Mouse (Mus musculus) liver (tissue): ENCODE results near the gene Prg3.

Source experiments
- DNase-seq: peaks from one replicate; pipeline ENCODE4 v3.0.0-alpha.2; 2020; ENCODE audit warnings: mixed read lengths

The Prg3 gene

GRCm38 (mm10) chr2:84987930-84988329 lies at the start of gene Prg3:
Prg3 (plus strand) TSS chr2:84988215.
- no peak for DNase-seq

GRCm38 (mm10) chr2:84938249-84938946 lies 49.6 kb upstream of the Prg3 start:
- DNase-seq: peak; percentile 87

- DNase-seq: no peak
These were observed 48.7 kb upstream of the Prg3 start for GRCm38 (mm10) chr2:84939306-84939705.

- DNase-seq: peak; percentile 79
These were observed 48.3 kb upstream of the Prg3 start for GRCm38 (mm10) chr2:84939711-84940110.

- DNase-seq: no peak
These were observed 46.7 kb upstream of the Prg3 start for GRCm38 (mm10) chr2:84941332-84941731.

- DNase-seq: no peak
These were observed 46.2 kb upstream of the Prg3 start for GRCm38 (mm10) chr2:84941795-84942194.

GRCm38 (mm10) chr2:84947154-84947771 lies 40.8 kb upstream of the Prg3 start:
- no peak for DNase-seq

- DNase-seq: no peak
These were observed 39.8 kb upstream of the Prg3 start for GRCm38 (mm10) chr2:84948252-84948651.

GRCm38 (mm10) chr2:84948721-84949120 lies 39.3 kb upstream of the Prg3 start:
- no peak for DNase-seq

- DNase-seq: no peak
These were observed 37.0 kb upstream of the Prg3 start for GRCm38 (mm10) chr2:84951027-84951426.

GRCm38 (mm10) chr2:84952251-84952650 lies 35.8 kb upstream of the Prg3 start:
- DNase-seq: no peak

GRCm38 (mm10) chr2:84952693-84953092 lies 35.3 kb upstream of the Prg3 start:
- no peak for DNase-seq

- DNase-seq: no peak
These were observed 32.6 kb upstream of the Prg3 start for GRCm38 (mm10) chr2:84955435-84955834.

GRCm38 (mm10) chr2:84956274-84956673 lies 31.7 kb upstream of the Prg3 start:
- DNase-seq: peak; percentile 70

- no peak for DNase-seq
These were observed 29.3 kb upstream of the Prg3 start for GRCm38 (mm10) chr2:84958588-84959264.

GRCm38 (mm10) chr2:84961300-84961699 lies 26.7 kb upstream of the Prg3 start:
- no peak for DNase-seq

GRCm38 (mm10) chr2:84961901-84962300 lies 26.1 kb upstream of the Prg3 start:
- DNase-seq: no peak

- DNase-seq: no peak
These were observed 25.0 kb upstream of the Prg3 start for GRCm38 (mm10) chr2:84962906-84963507.

GRCm38 (mm10) chr2:84964111-84964801 lies 23.8 kb upstream of the Prg3 start:
- no peak for DNase-seq

- DNase-seq: no peak
These were observed 20.6 kb upstream of the Prg3 start for GRCm38 (mm10) chr2:84967318-84967991.

GRCm38 (mm10) chr2:84975580-84975979 lies 12.4 kb upstream of the Prg3 start:
- no peak for DNase-seq

- DNase-seq: no peak
These were observed 7.8 kb upstream of the Prg3 start, which contains the start of gene Prg2 for GRCm38 (mm10) chr2:84980188-84980587. Prg2 (plus strand) TSS chr2:84980461.
